10 mouse cellular contexts compared by ENCODE assay signal in the genomic region with DNA sequence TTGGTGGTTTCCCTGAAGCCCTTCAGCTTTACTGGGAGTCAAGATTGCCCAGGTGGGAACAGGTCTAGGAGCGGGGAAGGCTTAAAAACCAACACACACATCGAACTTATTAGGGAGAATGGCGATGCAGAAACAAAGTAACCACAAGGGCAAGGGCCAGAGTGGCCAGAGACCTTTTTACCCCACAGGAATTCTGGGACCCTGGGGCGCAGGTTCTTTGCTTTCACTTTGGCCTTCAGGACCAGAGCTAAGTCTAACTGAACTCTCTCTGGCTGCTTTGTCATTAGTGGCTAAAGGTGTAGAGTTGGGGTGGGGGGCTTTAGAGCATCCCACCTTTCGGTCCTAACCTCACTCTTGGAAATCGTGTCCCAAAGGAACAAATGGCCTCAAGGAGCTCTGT. TPM values are rescaled to one million over a fixed set of nuclear protein-coding genes. Genes with fewer than 3 reads are reported as not detected.
DNase-seq lines count a peak whose midpoint lies in the region; ATAC-seq and TF ChIP-seq lines count a peak whose summit lies in the region.
"Had no signal": no experiment of that assay in that cellular context is flagged by ENCODE, and none has a peak within 500 bp of the region (broad histone marks: within the 10 kb centered on the region; RNA-seq: fewer than 3 reads in every experiment).

No protein-coding gene starts in this region.

- TF ChIP-seq CTCF in left cerebral cortex, adult 2 months (IDR thresholded peaks at IDR 0.05): no peak

- 2% methylated on average over 6 of the region's 6 CpGs for WGBS in embryonic facial prominence, embryonic 15.5 days
- WGBS in hindbrain, embryonic 16.5 days: 3% methylated on average over 6 of the region's 6 CpGs
- 3% methylated on average over 6 of the region's 6 CpGs for WGBS in neural tube, embryonic 13.5 days

- H3K9ac ChIP-seq in embryonic facial prominence, embryonic 15.5 days: no peak overlapping the region
- H3K9ac ChIP-seq in hindbrain, embryonic 16.5 days (ENCODE audit: low read depth, low read length): peak overlapping the region; percentile 73
- H3K9ac ChIP-seq in neural tube, embryonic 13.5 days: peak overlapping the region; percentile 98

- H3K36me3 ChIP-seq in embryonic facial prominence, embryonic 15.5 days: no peaks in the 10 kb centered on the region
- H3K36me3 ChIP-seq in hindbrain, embryonic 16.5 days (ENCODE audit: control insufficient read depth, insufficient read depth, low read length): peaks cover 3% of the 10 kb centered on the region; the same call in 1 of the 2 replicates
- peaks cover 30% of the 10 kb centered on the region for H3K36me3 ChIP-seq in neural tube, embryonic 13.5 days

- peak overlapping the region; percentile 95 for H3K27ac ChIP-seq in left cerebral cortex, adult 2 months
- no peak overlapping the region for H3K27ac ChIP-seq in embryonic facial prominence, embryonic 15.5 days (replicated peaks)
- H3K27ac ChIP-seq in hindbrain, embryonic 16.5 days (ENCODE audit: low read depth, low read length): peak overlapping the region; percentile 91
- H3K27ac ChIP-seq in neural tube, embryonic 13.5 days (replicated peaks): peak overlapping the region; percentile 98

- no peak for DNase-seq in left cerebral cortex, adult 2 months (ENCODE audit: extremely low spot score in 1 of 2, low spot score in 2 of 2)
- DNase-seq in left cerebral cortex, adult 11 months (ENCODE audit: low spot score): no peak
- no peak for DNase-seq in ovary, postnatal 14 days (ENCODE audit: low spot score)
- no peak for DNase-seq in kidney, postnatal 25 days
- no peak for DNase-seq in cerebellum, adult 9-10 months

- ATAC-seq in embryonic facial prominence, embryonic 15.5 days (ENCODE audit: insufficient number of reproducible peaks, low FRiP score, low TSS enrichment, low read depth): no peak
- ATAC-seq in hindbrain, embryonic 16.5 days: no peak
- ATAC-seq in neural tube, embryonic 13.5 days (ENCODE audit: low read depth): no peak

- H3K27me3 ChIP-seq in embryonic facial prominence, embryonic 15.5 days: peaks cover 96% of the 10 kb centered on the region
- H3K27me3 ChIP-seq in hindbrain, embryonic 16.5 days (replicated peaks; ENCODE audit: control insufficient read depth, insufficient read depth, low read length): no peaks in the 10 kb centered on the region; the same call in 1 of the 2 replicates
- peaks cover 54% of the 10 kb centered on the region for H3K27me3 ChIP-seq in neural tube, embryonic 13.5 days

- no peak overlapping the region for H3K4me2 ChIP-seq in embryonic facial prominence, embryonic 15.5 days (replicated peaks)
- peak overlapping the region; percentile 71 for H3K4me2 ChIP-seq in hindbrain, embryonic 16.5 days (ENCODE audit: low read length)
- H3K4me2 ChIP-seq in neural tube, embryonic 13.5 days: peak overlapping the region; percentile 88

- H3K4me3 ChIP-seq in left cerebral cortex, adult 2 months: peak overlapping the region; percentile 51
- peak overlapping the region; percentile 28; the same call in 1 of the 2 replicates for H3K4me3 ChIP-seq in embryonic facial prominence, embryonic 15.5 days (replicated peaks)
- peak overlapping the region; percentile 49 for H3K4me3 ChIP-seq in hindbrain, embryonic 16.5 days (ENCODE audit: low read length)
- H3K4me3 ChIP-seq in neural tube, embryonic 13.5 days: peak overlapping the region; percentile 82

- no peaks in the 10 kb centered on the region for H3K9me3 ChIP-seq in embryonic facial prominence, embryonic 15.5 days (replicated peaks)
- no peaks in the 10 kb centered on the region for H3K9me3 ChIP-seq in hindbrain, embryonic 16.5 days (ENCODE audit: control insufficient read depth, low read length)
- no peaks in the 10 kb centered on the region for H3K9me3 ChIP-seq in neural tube, embryonic 13.5 days

- intact Hi-C loops in left cerebral cortex, adult 2 months (cut with DNase I): loop anchor here (2.0 kb wide), 1 partner anchor 15 kb away; no protein-coding TSS in a partner anchor

- H3K4me1 ChIP-seq in embryonic facial prominence, embryonic 15.5 days: peaks cover 21% of the 10 kb centered on the region
- peaks cover 43% of the 10 kb centered on the region for H3K4me1 ChIP-seq in hindbrain, embryonic 16.5 days (ENCODE audit: control insufficient read depth, insufficient read depth, low read depth, low read length)
- H3K4me1 ChIP-seq in neural tube, embryonic 13.5 days (replicated peaks): peaks cover 86% of the 10 kb centered on the region

RNA-seq across cellular contexts. Expression of a gene that starts 38.4 kb away (rescaled TPM):
- total RNA-seq in left cerebral cortex, adult 2 months (2021): not detected
- 15.8 and 20.1 TPM in 2 replicates for polyA plus RNA-seq in embryonic facial prominence, embryonic 15.5 days (2015; fragmentation: Nextera tagmentation; extraction: Ambion mirVana)
- 0.52 and 0.99 TPM in 2 replicates for polyA plus RNA-seq in hindbrain, embryonic 16.5 days (2015; fragmentation: Nextera tagmentation; extraction: Ambion mirVana)
- 0.15 and 0.67 TPM in 2 replicates for polyA plus RNA-seq in neural tube, embryonic 13.5 days (2015; fragmentation: Nextera tagmentation; extraction: Ambion mirVana)
- total RNA-seq: layer of hippocampus, postnatal 14 days; monocyte, adult 5-6 weeks had no signal

Comparison
In these comparisons a context has a peak if more than half of its experiments do, and no peak if none do; other contexts are left out.
1. H3K4me3 ChIP-seq: peak in every context shown above with its lines; median percentile 82 in neural tube, embryonic 13.5 days; 51 in left cerebral cortex, adult 2 months; 49 in hindbrain, embryonic 16.5 days; 28 in embryonic facial prominence, embryonic 15.5 days.